Mouse (Mus musculus): ENCODE results near the gene 1700024B05Rik. TPM values are rescaled to one million over a fixed set of nuclear protein-coding genes. Genes with fewer than 3 reads are reported as not detected.
"Not testable (repeated sequence)": the region's sequence is repeated elsewhere in the genome, so short reads cannot be mapped to it uniquely, and the experiment has no call there.

1700024B05Rik gene
- total RNA-seq (2017), result not detected in 2 replicates

DNA sequence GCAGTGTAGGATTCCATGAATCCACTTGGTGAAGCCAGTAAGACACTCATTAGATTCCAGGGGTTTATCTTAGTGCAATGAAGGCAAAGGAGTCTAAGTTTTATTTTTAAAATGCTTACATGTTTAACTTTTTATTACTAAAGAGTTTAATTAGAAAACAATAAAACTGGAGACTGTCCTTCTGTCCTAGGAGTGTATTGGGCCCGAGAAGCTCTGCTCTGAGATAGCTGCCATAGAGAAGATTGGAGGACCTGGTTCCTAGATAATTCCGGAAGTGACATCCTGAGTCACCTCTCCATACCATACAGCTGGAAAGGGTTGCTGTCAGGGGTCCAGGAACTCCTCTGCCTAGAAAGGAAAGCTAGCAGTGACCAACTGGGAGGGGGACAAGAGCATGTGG lies at the start of gene 1700024B05Rik:
TSS of gene 1700024B05Rik (plus strand) at position 301 of the 400 bp plus-strand sequence.
- ATAC-seq (replicated peaks in 1 of 2; ENCODE audit: insufficient read depth in 1 of 2, low FRiP score in 2 of 2, low TSS enrichment in 1 of 2, low read depth in 1 of 2, poor library complexity in 2 of 2, severe bottlenecking in 2 of 2), result not testable (repeated sequence)

DNA sequence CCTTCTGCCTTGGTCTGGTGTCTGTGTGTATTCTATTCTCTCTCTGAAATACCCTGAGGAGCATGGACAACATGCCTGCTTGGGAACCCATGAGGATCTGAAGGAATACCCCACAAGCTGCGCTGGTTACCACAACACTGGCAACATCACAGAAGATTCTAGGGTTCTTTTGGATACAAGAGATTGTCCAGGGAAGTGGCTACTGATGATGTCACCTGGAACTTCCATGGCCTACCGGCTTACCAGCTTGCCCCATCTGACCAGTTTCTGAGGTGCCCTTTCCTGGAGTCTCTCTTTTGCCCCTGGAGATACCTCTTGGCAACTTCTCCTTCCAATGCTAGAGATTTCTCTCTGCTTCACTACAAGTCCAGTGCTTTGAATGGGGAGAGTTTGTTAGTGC lies 36.6 kb upstream of the 1700024B05Rik start, which contains the start of gene Gm7980:
TSS of gene Gm7980 (minus strand) at position 101 of the 400 bp plus-strand sequence.
- not testable (repeated sequence) for ATAC-seq (replicated peaks in 1 of 2; ENCODE audit: insufficient read depth in 1 of 2, low FRiP score in 2 of 2, low TSS enrichment in 1 of 2, low read depth in 1 of 2, poor library complexity in 2 of 2, severe bottlenecking in 2 of 2)

DNA sequence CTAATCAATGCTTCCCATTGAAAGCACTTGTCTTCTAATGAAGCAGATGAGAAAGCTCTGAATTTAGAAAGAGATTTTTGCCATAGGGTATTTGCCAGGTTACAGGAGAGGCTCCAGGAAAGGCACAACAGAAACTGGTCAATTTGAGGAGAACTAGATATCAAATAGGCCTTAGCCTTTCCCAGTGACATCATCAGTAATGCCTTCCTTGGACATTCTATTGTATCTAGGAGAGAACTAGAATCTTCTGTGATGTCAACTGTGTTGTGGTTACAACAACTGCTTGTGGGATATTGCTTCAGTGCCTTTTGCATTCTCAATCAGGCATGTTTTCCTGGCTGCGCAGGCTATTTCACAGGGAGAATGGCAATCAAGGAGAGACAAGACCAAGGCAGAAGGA lies 19.1 kb upstream of the 1700024B05Rik start, which contains the start of gene 1700049E17Rik1:
TSS of gene 1700049E17Rik1 (plus strand) at position 301 of the 400 bp plus-strand sequence.
- ATAC-seq (replicated peaks in 1 of 2; ENCODE audit: insufficient read depth in 1 of 2, low FRiP score in 2 of 2, low TSS enrichment in 1 of 2, low read depth in 1 of 2, poor library complexity in 2 of 2, severe bottlenecking in 2 of 2), result not testable (repeated sequence)

DNA sequence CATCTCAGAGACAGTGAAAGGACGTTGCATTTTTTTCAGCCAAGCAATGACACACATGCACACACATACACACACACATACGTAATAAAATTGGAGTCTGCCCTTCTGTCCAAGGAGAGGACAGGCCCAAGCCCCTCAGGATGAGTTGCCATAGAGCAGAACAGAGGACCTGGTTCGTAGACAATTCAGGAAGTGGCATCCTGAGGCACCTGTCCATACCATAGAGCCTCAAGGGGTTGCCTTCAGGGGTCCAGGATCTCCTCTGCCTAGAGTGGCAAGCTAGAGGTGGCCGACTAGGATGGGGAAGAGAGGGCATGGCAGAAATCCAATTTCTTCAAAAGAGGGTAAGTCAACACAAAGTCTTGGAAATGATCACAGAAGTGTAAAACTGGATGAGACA lies 20.3 kb downstream of the 1700024B05Rik start:
- not testable (repeated sequence) for ATAC-seq (replicated peaks in 1 of 2; ENCODE audit: insufficient read depth in 1 of 2, low FRiP score in 2 of 2, low TSS enrichment in 1 of 2, low read depth in 1 of 2, poor library complexity in 2 of 2, severe bottlenecking in 2 of 2)

DNA sequence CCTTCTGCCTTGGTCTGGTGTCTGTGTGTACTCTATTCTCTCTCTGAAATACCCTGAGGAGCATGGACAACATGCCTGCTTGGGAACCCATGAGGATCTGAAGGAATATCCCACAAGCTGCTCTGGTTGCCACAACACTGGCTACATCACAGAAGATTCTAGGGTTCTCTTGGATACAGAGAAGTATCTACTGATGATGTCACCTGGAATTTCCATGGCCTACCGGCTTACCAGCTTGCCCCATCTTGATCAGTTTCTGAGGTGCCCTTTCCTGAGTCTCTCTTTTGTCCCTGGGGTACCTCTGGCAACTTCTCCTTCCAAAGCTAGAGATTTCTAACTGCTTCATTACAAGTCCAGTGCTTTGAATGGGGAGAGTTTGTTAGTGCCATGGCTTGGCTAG lies 24.0 kb downstream of the 1700024B05Rik start, which contains the start of gene Gm6401:
TSS of gene Gm6401 (minus strand) at position 101 of the 400 bp plus-strand sequence.
- not testable (repeated sequence) for ATAC-seq (replicated peaks in 1 of 2; ENCODE audit: insufficient read depth in 1 of 2, low FRiP score in 2 of 2, low TSS enrichment in 1 of 2, low read depth in 1 of 2, poor library complexity in 2 of 2, severe bottlenecking in 2 of 2)

DNA sequence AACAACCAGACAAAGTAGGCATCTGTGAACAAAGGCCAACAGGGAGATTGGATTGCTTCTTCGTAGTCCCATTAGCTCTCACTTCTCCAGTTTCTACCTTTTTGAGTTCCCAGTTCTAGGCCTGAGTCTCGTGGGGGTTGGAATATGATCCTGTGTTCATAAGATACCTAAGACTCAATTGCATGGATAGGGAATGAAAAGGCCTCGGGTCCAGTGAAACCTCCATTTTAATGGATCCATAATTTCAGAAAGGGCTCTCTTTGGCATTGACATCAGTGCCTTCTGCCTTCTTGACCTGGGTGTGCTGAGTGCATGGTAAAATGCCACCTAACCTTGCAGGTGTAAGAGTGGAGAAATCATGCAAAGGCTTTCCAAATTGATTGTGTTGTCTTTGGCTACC lies 24.8 kb downstream of the 1700024B05Rik start:
- ATAC-seq (replicated peaks in 1 of 2; ENCODE audit: insufficient read depth in 1 of 2, low FRiP score in 2 of 2, low TSS enrichment in 1 of 2, low read depth in 1 of 2, poor library complexity in 2 of 2, severe bottlenecking in 2 of 2), result not testable (repeated sequence)

GRCm38 (mm10) chr14:41983225-41983624 lies 39.4 kb downstream of the 1700024B05Rik start, which contains the start of gene Gm3543:
TSS of gene Gm3543 (minus strand) at chr14:41983325.
- not testable (repeated sequence) for ATAC-seq (replicated peaks in 1 of 2; ENCODE audit: insufficient read depth in 1 of 2, low FRiP score in 2 of 2, low TSS enrichment in 1 of 2, low read depth in 1 of 2, poor library complexity in 2 of 2, severe bottlenecking in 2 of 2)

Other genes with a start within 250 kb of the 1700024B05Rik start
- gene Gm8068, start 242.1 kb upstream of the 1700024B05Rik start, total RNA-seq (2017), result not detected in 2 replicates
- not detected in 2 replicates for gene Gm7929, start 193.4 kb upstream of the 1700024B05Rik start, total RNA-seq (2017)
- not detected in 2 replicates for gene Gm47189, start 171.6 kb upstream of the 1700024B05Rik start, total RNA-seq (2017)
- not detected in 2 replicates for gene Gm7980, start 36.7 kb upstream of the 1700024B05Rik start, total RNA-seq (2017)
- gene 1700049E17Rik1, start 19.0 kb upstream of the 1700024B05Rik start, total RNA-seq (2017), result not detected in 2 replicates
- gene Gm6401, start 23.9 kb downstream of the 1700024B05Rik start, total RNA-seq (2017), result not detected in 2 replicates
- not detected in 2 replicates for gene Gm3543, start 39.3 kb downstream of the 1700024B05Rik start, total RNA-seq (2017)
- gene Gm7951, start 173.4 kb downstream of the 1700024B05Rik start, total RNA-seq (2017), result not detected in 2 replicates
- gene Gm17027, start 218.6 kb downstream of the 1700024B05Rik start, total RNA-seq (2017), result not detected in 2 replicates
- gene Gm3573, start 246.8 kb downstream of the 1700024B05Rik start, total RNA-seq (2017), result not detected in 2 replicates